Mouse (Mus musculus) layer of hippocampus, postnatal 14 days (tissue): Measurements from ENCODE around the gene Smad1. TPM values are rescaled to one million over a fixed set of nuclear protein-coding genes. Genes with fewer than 3 reads are reported as not detected.

ENCODE experiments used
- DNase-seq, 2 experiments: peaks; one replicate each; pipeline ENCODE4 v3.0.0; 2021 to 2022; ENCODE audit warnings: low spot score in 2 of 2, mixed read lengths in 1 of 2
- total RNA-seq, 2 experiments: library from RNA; stranded (reverse); gene quantifications; 2 replicates each; pipeline ENCODE4 v1.2.3; 2021

Gene Smad1
- total RNA-seq, 2 experiments from 2014 or later: 25.9 to 29.2 TPM

DNA sequence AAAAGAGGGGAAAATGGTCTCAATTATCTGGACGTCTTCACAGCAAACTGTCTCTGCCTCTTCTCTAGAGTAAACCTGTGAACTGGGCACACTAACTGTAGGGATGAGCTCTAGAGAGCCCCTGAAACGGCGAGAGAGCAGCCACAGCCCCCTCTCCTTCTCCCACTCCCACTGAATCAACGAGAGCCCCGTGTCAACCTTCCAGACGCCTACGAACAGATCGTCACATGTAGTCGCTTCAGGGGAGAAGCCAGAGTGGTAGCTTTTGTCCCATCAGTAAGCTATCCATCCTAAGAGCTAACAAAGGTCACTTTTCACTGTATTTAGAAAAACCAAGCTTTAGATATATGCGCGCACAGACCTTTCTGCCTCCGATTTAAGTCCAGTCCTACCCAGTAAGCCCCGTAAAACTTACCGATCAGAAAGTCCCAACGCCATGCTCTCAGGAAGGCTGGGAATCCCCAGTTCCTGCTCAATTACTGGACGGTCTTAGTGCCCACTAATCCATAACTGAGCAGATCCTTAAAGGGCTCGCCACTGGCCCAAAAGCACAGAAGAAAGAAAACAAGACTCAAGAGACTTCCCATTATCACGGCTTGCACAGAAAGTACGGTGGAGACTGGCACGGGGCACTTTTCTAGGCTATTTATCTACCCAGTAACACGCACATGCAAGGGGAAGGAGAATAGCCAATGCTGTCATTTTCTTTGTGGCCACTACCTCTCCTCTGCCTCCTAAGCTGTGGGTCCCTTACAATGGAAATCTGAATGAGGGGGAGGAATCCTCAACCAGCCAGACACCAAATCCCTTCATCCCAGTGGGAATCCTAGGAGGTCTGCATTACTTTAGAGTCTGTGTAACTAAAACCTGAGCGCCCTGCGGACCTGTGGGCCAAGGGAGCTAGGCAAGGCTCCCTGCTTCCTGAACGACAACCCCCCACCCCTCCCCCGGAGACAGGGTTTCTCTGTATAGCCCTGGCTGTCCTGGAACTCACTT is 14.7 kb downstream of the Smad1 start:
- no peak for DNase-seq

DNA sequence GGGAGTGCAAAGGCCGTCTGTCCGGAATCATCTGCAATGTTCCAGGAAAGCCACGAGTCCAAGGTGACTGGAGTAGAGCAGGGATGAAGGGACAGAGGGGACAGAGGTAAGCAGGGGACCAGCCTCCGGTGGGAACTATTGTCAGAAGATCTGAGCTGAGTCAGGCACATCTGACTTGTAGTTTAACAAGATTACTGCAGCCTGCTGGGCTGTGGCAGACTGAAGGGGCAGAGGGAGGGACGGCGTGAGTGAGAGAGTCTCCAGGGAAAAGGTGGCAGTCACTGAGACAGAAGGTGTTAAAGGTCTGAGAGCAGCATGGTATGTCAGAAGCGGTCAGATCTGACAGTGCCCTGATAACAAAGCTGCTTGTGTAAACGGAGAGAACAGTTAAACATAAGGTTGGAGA is 16.5 kb downstream of the Smad1 start:
- no peak for DNase-seq

DNA sequence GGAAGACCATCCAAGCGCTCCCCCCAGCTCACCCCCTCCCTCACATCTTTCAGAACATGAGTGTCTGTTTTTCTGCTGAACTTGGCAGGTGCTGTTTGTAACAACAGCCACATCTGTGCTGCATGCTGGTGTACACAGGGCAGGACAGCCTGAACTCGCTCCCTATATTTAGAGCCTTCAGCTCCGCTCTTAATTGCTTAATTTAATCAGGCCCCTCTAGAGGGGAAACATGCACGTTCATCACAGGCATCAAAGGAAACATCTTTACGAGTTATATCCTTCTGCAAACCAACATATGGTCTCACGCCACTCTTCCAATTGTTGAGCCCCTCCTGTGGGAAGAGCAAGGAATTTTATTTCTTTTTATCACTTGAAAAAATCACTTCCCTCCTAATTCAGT is 17.5 kb downstream of the Smad1 start:
- DNase-seq: no peak

DNA sequence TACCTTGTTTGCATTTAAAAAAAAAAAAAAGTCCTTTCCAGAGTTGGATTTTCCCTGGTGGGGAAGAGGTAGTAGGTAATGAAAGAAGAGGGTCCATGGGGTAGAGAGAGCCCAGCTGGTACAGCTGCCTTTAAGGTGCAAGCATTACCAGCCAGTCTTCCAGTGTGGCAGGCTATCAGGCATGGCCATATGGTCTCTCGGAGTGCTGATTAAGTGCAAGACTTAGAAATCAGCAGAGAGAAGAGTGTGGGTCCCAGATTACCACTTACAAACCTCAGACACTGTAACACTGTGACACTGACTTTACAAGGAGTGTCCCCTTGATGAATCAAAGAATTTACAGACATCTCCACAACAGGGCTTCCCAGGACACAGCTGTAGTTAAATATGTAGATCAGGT is 18.9 kb downstream of the Smad1 start:
- no peak for DNase-seq

DNA sequence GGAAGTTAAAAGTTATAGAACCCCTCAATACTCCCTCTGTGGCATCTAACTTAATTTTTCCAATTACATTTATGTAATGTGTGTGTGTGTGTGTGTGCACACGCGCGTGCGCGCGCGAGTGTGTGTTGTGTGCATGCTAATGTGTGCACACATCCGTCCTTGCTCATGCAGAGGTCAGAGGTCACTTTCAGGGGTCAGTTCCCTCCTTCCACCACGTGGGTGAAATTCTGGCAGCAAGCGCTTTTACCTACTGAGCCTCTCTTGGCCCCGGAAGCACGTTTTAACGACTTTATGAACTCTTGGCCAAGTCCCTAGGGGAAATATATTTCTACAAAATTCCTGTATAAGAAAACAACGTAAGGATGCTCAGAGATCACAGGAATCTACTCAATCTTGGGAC is 19.3 kb downstream of the Smad1 start:
- DNase-seq: no peak

DNA sequence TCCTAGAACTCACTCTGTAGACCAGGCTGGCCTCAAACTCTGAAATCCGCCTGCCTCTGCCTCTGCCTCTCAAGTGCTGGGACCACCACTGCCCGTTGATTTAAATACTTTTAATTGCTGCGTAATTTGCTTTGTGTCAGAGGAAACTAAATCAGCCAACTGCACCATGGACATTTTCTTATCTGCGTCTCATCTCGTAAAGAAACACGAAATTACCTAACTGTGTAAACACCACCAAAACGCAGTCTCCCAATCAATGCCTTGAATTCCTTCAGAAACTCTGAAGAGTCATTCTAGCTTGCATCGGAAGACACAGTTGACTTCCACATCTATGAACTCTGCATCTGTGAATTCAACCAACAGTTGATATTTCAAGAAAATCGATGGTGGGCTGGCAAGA is 22.7 kb downstream of the Smad1 start:
- no peak for DNase-seq

DNA sequence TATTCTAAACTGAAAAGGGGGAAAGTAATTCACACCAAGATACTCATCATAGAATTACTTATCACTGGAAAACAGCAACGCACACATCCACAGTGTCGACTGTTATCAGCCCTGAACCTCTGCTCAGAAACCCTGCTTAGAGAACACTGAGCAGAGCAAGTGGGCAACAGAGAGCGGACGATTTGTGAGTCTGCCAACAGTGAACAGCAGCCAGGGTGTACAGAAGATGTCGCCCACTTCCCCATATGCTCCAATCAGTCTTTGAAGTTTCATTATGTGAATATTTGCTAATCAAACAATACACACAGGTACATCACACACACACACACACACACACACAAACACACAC is 23.6 kb downstream of the Smad1 start:
- DNase-seq: peak in 1 of 2 experiments; percentile 61

DNA sequence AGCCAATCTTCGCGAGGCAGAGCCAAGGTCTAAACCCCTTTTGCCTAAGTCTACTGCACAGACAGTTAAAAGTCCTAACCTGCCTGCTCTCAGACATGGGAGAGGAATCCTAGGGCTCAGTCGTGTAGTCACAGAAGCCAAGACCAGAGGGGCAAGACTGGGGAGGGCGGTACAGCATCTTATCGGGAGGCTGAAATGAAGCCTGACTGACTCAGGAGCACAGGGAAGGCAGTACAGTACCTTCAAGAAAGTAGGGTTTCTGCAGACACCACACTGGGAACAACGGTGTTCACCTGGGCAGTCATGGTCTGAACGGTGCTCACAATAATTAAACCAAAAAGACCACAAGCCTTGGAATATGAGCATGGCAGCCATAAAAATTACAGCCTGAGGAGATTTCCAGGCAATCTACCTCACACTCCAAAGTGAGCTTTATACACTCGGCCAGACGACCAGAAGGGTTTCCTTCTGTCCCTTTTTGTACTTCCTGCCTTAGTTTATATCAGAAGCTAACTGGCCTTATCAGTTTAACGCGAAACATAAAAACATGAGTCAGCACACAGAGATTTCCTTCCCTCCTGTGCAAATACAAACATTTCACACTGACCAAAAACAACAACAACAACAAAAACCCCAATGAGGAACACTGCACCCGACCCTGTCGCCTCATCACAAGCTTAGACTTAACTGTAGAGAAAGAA is 24.1 kb downstream of the Smad1 start:
- no peak for DNase-seq

DNA sequence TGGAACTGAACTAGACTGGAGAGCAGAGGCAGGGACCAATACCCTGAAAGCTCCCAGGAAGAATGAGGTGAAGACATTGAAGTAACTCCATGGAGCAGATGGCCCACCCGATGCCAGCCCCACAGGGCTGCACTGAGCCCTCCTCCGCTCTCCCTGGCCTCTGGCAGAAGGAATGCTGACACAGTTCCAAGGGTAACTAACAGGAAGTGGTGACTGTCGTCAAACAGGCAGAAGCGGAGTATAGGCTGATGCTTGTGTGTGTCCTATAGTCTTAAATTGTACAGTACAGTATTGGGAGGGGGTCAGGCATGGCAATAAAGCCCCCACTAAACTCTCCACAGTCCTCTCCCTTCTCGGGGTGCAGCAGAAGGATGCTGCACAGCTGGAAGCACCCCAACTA is 24.9 kb downstream of the Smad1 start:
- DNase-seq: no peak

DNA sequence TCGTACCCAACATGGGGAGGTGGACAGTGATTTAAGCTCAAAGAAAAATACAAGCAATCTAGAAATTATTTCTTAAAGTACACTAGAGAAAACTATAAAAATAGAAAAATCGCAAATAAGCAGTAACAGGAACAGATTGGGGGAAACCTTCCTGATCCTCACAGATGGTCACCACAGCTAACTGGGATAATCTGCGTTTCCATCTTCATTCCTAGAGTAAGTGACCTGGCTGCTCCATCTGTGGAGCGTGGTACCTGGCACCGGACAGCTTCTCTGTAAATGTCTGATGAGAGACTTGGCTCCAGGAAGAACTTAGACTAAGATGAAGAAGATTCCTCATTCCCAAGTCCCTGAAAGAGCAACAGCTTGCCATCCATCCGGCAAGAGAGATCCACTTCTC is 25.8 kb downstream of the Smad1 start:
- no peak for DNase-seq

DNA sequence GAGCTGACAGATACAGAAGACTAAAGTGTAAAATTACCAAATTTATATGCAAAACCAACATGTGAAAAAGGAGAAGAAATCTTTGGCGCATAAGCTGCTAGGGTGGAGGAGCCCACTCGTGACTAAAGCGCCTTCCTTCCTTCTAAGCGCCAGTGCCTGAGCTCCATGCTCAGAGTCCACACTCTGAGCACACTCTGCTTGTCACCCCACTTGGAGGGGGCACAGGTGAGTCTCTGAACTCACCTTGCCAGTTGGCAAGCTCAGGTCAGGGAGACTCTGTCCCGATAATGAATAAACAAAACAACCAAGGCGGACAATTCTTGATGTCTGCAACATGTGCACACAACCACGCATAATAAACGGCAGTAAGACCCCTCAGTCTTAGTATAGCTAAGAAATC is 26.4 kb downstream of the Smad1 start:
- DNase-seq: no peak

DNA sequence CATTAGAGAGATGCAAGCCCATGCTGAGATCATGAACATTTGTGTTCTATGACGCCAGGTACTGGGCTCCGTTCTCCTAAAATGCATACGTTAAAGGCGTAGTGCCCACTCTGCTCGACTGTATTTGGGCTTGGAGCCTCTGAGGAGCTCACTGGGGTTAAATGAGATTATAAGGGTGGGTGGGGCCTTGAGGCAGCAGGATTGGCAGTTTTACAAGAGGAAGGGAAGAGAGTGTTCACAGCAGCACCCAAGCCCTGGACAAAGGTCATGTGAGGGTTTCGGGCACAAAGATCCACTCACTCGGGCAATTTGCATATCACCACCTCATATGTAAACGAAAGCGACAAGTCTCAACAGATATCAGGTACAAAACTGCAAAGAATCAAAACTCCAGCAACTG is 26.8 kb downstream of the Smad1 start:
- DNase-seq: no peak

DNA sequence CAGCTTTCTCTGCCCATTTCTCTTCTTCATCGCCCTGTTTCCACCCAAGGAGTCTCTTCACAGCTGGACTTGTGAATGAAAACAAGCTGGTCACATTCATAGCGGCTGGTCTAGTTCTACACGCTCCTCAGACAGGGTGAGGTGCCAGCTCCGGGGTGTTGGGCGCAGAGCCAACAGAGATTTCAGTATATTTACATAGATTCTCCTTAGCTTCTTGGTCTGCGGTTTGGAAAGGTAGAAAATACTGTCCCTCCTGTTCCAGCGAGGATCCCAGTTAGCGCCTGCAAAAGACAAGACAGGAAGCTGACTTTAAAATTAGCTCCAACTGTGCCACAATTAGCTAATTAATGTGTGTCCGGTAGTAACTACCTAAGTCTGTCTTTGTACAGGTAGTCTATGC is 27.2 kb downstream of the Smad1 start:
- no peak for DNase-seq

DNA sequence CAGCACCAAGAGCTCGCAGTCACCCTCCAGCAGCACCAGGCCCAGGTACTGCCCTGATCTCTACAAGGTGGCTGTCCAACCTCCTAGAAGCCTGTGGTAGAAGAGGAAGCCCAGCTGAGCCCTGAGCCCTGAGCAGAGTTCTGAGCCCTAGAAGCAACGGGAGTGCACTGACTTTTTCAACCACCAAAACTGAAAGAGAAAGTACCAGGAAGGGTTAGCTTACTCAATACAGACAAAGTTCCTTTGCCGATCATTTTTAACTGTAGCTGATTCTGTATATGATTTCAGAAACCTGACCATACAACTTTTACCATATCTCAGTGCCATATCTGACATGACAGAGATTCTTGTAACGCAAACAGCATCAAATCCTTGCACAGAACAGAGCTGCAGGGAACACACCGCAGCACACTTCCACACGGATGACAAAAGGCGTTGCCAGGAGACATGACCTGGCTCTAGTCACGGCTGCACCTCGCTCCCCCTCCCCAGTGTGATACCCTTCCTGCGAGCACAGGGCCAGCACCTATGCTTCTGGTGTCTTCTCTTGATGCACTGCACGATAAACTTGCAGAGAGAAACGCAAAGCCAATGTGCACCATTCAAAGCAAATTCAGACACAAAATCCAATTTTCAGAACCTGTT is 28.6 kb downstream of the Smad1 start:
- DNase-seq: no peak

DNA sequence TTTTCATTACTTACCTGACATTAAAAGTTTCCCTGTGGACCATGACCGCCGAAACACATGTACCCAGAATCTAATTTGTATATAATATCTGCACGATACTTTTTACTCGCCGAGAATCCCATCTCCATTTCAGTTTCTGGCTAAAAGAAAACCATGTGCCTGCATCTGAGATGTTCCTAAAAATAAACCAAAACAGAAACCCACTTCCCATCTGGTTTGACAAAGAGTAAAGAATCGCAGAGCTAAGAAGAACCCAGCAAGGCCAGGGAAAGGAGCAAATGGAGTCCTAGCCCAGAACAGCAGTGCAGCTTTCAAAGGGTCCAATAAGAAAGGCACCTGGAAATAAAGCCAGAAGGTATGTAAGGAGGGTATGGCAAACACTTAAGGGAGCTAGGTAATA is 30.2 kb downstream of the Smad1 start:
- no peak for DNase-seq

DNA sequence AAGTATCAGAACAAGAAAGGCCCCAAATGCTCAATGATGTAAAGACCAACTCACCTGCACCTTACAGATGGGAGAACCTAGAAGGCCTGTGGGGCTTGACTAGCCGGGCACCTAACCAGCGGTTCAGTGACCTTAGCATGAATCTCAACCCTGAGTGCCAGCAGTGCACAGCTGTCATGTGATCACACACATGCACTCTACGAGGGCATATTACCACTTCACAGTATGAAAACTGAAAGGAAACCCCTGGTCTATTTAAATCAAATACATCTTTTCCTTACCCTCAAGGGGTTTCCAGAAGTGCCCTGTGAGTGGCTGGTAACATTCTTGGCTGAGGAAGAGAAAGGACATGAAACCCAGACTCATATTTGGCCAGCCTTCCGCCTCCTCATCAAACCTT is 31.4 kb downstream of the Smad1 start:
- no peak for DNase-seq

DNA sequence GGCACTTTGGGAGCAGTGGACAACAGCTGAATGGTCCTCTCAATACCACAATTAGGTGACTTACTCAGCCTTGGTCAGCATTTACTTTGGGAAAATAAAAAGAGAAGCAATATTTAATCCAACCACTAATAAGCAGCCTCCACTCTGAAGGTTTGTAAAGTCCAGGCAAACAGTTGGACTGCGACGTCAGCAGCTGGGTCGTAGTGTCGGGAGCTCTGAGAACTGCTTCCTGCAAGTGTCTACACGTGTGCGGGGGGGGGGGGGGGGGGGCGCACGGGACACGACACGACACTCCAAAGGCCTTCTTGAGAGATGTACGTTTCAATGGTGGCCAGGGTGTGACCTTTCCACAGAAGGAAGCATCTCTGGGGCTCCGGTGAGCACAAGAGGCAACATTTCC is 32.0 kb downstream of the Smad1 start:
- no peak for DNase-seq

DNA sequence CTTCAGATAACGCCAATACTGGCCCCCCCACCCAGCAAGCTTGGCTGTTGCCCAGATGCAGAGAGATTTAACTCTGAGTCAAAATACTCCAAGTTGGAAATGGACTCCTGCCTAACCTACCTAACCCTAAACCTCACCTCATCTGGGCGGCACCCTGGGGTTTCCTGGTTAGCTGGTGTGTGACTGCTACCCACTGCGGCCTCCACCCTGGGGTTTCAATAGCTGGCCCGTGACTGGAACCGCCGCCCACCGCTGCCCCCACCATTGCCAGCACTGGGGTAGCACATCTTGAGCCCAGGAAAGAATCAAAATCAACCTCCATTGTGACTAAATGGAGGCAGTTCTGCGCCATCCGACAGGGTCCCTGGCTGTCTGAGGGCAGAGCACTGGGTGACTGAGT is 33.1 kb downstream of the Smad1 start:
- DNase-seq: no peak

DNA sequence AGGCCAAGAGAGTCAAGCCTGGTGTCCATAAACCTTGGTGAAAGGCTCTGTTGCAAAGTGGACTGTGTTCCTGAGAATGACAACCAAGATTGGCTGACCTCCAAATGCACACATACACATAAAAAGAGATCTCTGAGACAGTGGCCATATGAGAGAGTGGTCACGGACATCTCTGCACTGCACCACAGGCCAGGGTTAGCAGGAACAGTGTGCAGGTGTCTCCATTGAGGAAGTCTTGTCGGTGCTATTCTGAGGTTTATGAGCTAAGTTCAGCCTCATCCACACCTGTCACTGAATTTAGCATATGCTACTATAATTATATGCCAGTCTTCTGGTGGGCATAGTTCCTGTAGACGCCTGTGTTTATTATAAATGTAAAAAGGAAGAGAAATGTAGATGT is 33.6 kb downstream of the Smad1 start:
- no peak for DNase-seq

DNA sequence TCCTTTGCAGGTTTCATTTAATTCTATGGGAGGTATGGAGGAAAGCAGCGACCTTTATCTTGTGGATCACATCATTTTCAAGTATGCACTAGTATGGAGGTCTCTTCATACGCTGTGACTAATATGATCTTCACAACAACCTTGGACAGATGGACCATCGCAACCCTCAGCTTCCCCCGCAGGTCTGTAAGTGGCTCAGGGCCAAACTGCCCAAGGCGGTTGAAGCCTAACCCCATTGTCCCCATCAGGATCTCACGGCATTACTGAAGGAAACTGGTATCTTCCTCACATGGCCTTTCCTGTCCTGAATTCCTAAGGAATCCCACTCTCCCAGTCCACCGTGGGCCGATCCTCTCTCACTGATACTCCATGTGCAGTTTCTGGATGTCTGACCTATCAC is 34.5 kb downstream of the Smad1 start:
- no peak for DNase-seq

DNA sequence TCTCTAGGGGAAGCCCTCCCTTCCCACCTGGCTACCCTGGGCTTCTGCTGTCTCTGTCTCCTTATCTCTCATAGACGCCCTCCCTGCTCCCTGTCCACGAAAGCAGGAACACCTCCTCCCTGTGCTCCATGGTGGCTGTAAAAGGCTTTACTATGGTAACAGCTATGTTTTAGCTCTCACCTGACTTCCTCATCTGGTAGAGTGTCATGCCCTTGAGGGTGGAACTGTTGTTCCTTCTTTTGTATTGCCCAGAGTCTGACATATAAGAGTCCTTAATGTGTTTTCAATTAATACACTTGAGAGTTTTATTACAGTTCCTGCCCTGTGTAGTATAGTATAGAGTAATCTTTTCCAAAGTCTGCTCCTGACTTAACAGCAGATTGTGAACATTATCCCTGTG is 36.9 kb downstream of the Smad1 start:
- DNase-seq: no peak
